Mouse (Mus musculus): ENCODE results near the gene Slc35e2. TPM values are rescaled to one million over a fixed set of nuclear protein-coding genes. Genes with fewer than 3 reads are reported as not detected.
A peak's percentile ranks its signal among the peaks of the same experiment; 100 is the strongest.
"Not testable (repeated sequence)": the region's sequence is repeated elsewhere in the genome, so short reads cannot be mapped to it uniquely, and the experiment has no call there.

Slc35e2 gene
- polyA plus RNA-seq, 1 experiment from 2014 or later: 9.1 TPM

GRCm38 (mm10) chr4:155654183-155654455, 52.9 kb downstream of the Slc35e2 start:
- Histone ChIP-seq H3K4me3 (peak overlapping the region; percentile 55), H3K4me2 (peak overlapping the region; percentile 83), H3K27ac (ENCODE audit: poor library complexity, severe bottlenecking) (no peak overlapping the region), H3K9ac (peak overlapping the region; percentile 78), H3K36me3 (peaks cover 48% of the 10 kb centered on the region), H3K9me3 (replicated peaks) (no peaks in the 10 kb centered on the region), H3K27me3 (replicated peaks) (peaks cover 34% of the 10 kb centered on the region), H3K4me1 (replicated peaks) (peaks cover 52% of the 10 kb centered on the region)
- 0% methylated on average over 6 of the region's 6 CpGs for WGBS
- 0 out of 2 replicates have a peak, but pooled peaks have one; percentile 0 for ATAC-seq (ENCODE audit: insufficient number of reproducible peaks, low FRiP score)

GRCm38 (mm10) chr4:155654456-155655298, 53.5 kb downstream of the Slc35e2 start:
- no peaks in the 10 kb centered on the region for H3K9me3 ChIP-seq (replicated peaks)
- H3K27ac ChIP-seq (ENCODE audit: poor library complexity, severe bottlenecking): no peak overlapping the region
- H3K4me1 ChIP-seq (replicated peaks): peaks cover 52% of the 10 kb centered on the region
- WGBS: 2% methylated on average over 52 of the region's 52 CpGs
- ATAC-seq (ENCODE audit: insufficient number of reproducible peaks, low FRiP score): peak; percentile 54
- peak overlapping the region; percentile 55 for H3K4me3 ChIP-seq
- H3K9ac ChIP-seq: peak overlapping the region; percentile 78
- H3K36me3 ChIP-seq: peaks cover 43% of the 10 kb centered on the region
- H3K27me3 ChIP-seq (replicated peaks): peaks cover 34% of the 10 kb centered on the region
- peak overlapping the region; percentile 83 for H3K4me2 ChIP-seq

GRCm38 (mm10) chr4:155656214-155656751, 55.1 kb downstream of the Slc35e2 start:
- Histone ChIP-seq H3K4me1 (replicated peaks) (peaks cover 48% of the 10 kb centered on the region), H3K27me3 (replicated peaks) (peaks cover 34% of the 10 kb centered on the region)

GRCm38 (mm10) chr4:155658961-155659360, 57.7 kb downstream of the Slc35e2 start:
- 85% methylated on average over 10 of the region's 10 CpGs for WGBS
- Histone ChIP-seq H3K9me3 (replicated peaks) (no peaks in the 10 kb centered on the region), H3K4me1 (replicated peaks) (peaks cover 25% of the 10 kb centered on the region), H3K27ac (ENCODE audit: poor library complexity, severe bottlenecking) (no peak overlapping the region), H3K9ac (no peak overlapping the region), H3K4me3 (no peak overlapping the region), H3K36me3 (peaks cover 28% of the 10 kb centered on the region), H3K4me2 (no peak overlapping the region), H3K27me3 (replicated peaks) (peaks cover 30% of the 10 kb centered on the region)
- ATAC-seq (ENCODE audit: insufficient number of reproducible peaks, low FRiP score): no peak

More at GRCm38 (mm10) chr4:155656214-155656751, 55.1 kb downstream of the Slc35e2 start:
- no peak overlapping the region for H3K9ac ChIP-seq
- no peaks in the 10 kb centered on the region for H3K9me3 ChIP-seq (replicated peaks)
- ATAC-seq (ENCODE audit: insufficient number of reproducible peaks, low FRiP score): no peak
- no peak overlapping the region for H3K4me2 ChIP-seq
- WGBS: 88% methylated on average over 13 of the region's 13 CpGs
- H3K36me3 ChIP-seq: peaks cover 27% of the 10 kb centered on the region
- no peak overlapping the region for H3K27ac ChIP-seq (ENCODE audit: poor library complexity, severe bottlenecking)
- no peak overlapping the region for H3K4me3 ChIP-seq

- 60% methylated on average over 12 of the region's 12 CpGs for WGBS
- peaks cover 32% of the 10 kb centered on the region for H3K36me3 ChIP-seq
- ATAC-seq (ENCODE audit: insufficient number of reproducible peaks, low FRiP score): no peak
- H3K9ac ChIP-seq: no peak overlapping the region
- peaks cover 13% of the 10 kb centered on the region for H3K27me3 ChIP-seq (replicated peaks)
- H3K4me2 ChIP-seq: no peak overlapping the region
- no peak overlapping the region for H3K4me3 ChIP-seq
- H3K27ac ChIP-seq (ENCODE audit: poor library complexity, severe bottlenecking): no peak overlapping the region
- peaks cover 9% of the 10 kb centered on the region for H3K4me1 ChIP-seq (replicated peaks)
- H3K9me3 ChIP-seq (replicated peaks): no peaks in the 10 kb centered on the region
These were observed 59.4 kb downstream of the Slc35e2 start for GRCm38 (mm10) chr4:155660641-155661040.

- peaks cover 10% of the 10 kb centered on the region; the same call in 1 of the 2 replicates for H3K36me3 ChIP-seq
- peaks cover 7% of the 10 kb centered on the region for H3K4me1 ChIP-seq (replicated peaks)
- H3K27ac ChIP-seq (ENCODE audit: poor library complexity, severe bottlenecking): no peak overlapping the region
- ATAC-seq (ENCODE audit: insufficient number of reproducible peaks, low FRiP score): no peak
- H3K9ac ChIP-seq: no peak overlapping the region
- no peak overlapping the region for H3K4me3 ChIP-seq
- no peaks in the 10 kb centered on the region for H3K9me3 ChIP-seq (replicated peaks)
- H3K27me3 ChIP-seq (replicated peaks): no peaks in the 10 kb centered on the region
- H3K4me2 ChIP-seq: no peak overlapping the region
These were observed 65.7 kb downstream of the Slc35e2 start for GRCm38 (mm10) chr4:155666903-155667302.

GRCm38 (mm10) chr4:155668689-155669597, 67.7 kb downstream of the Slc35e2 start, which contains the start of gene Mib2:
Mib2 (minus strand) TSS chr4:155669198.
- peak within 1 kb of the TSS; percentile 19 for H3K27ac ChIP-seq (ENCODE audit: poor library complexity, severe bottlenecking)
- H3K4me1 ChIP-seq (replicated peaks): peaks cover 7% of the 10 kb centered on the region
- ATAC-seq (ENCODE audit: insufficient number of reproducible peaks, low FRiP score): peak; percentile 99
- H3K27me3 ChIP-seq (replicated peaks): no peaks in the 10 kb centered on the region
- 0 out of 2 replicates have a peak, but pooled peaks cover 7% of the 10 kb centered on the region for H3K36me3 ChIP-seq
- peak within 1 kb of the TSS; percentile 83 for H3K9ac ChIP-seq
- WGBS: under 1% methylated on average over 73 of the region's 73 CpGs
- H3K9me3 ChIP-seq (replicated peaks): no peaks in the 10 kb centered on the region
- H3K4me3 ChIP-seq: peak within 1 kb of the TSS; percentile 82
- H3K4me2 ChIP-seq: peak within 1 kb of the TSS; percentile 84

GRCm38 (mm10) chr4:155669598-155670075, 68.4 kb downstream of the Slc35e2 start:
- 0 out of 2 replicates have a peak, but pooled peaks cover 3% of the 10 kb centered on the region for H3K36me3 ChIP-seq
- no peak overlapping the region for H3K27ac ChIP-seq (ENCODE audit: poor library complexity, severe bottlenecking)
- ATAC-seq (ENCODE audit: insufficient number of reproducible peaks, low FRiP score): no peak
- peak overlapping the region; percentile 84 for H3K4me2 ChIP-seq
- peak overlapping the region; percentile 83 for H3K9ac ChIP-seq
- H3K9me3 ChIP-seq (replicated peaks): no peaks in the 10 kb centered on the region
- peak overlapping the region; percentile 82 for H3K4me3 ChIP-seq
- 4% methylated on average over 8 of the region's 8 CpGs for WGBS
- H3K27me3 ChIP-seq (replicated peaks): no peaks in the 10 kb centered on the region
- peaks cover 7% of the 10 kb centered on the region for H3K4me1 ChIP-seq (replicated peaks)

GRCm38 (mm10) chr4:155670236-155670635, 69.0 kb downstream of the Slc35e2 start:
- not testable (repeated sequence) for H3K27me3 ChIP-seq (replicated peaks); H3K4me3 ChIP-seq; H3K36me3 ChIP-seq; H3K9ac ChIP-seq; H3K27ac ChIP-seq (ENCODE audit: poor library complexity, severe bottlenecking); H3K9me3 ChIP-seq (replicated peaks); H3K4me1 ChIP-seq (replicated peaks); H3K4me2 ChIP-seq; ATAC-seq (ENCODE audit: insufficient number of reproducible peaks, low FRiP score)
- WGBS: 65% methylated on average over 4 of the region's 4 CpGs

GRCm38 (mm10) chr4:155672082-155672481, 70.9 kb downstream of the Slc35e2 start:
- no peak for ATAC-seq (ENCODE audit: insufficient number of reproducible peaks, low FRiP score)
- H3K4me3 ChIP-seq: no peak overlapping the region
- WGBS: 56% methylated on average over 2 of the region's 2 CpGs

More at GRCm38 (mm10) chr4:155672082-155672481, 70.9 kb downstream of the Slc35e2 start:
- Histone ChIP-seq H3K9me3 (replicated peaks) (no peaks in the 10 kb centered on the region), H3K4me1 (replicated peaks) (peaks cover 7% of the 10 kb centered on the region), H3K36me3 (no peaks in the 10 kb centered on the region), H3K27me3 (replicated peaks) (no peaks in the 10 kb centered on the region), H3K9ac (no peak overlapping the region), H3K27ac (ENCODE audit: poor library complexity, severe bottlenecking) (no peak overlapping the region), H3K4me2 (no peak overlapping the region)
